Mouse (Mus musculus): Measurements from ENCODE around the gene Mrgpre. TPM values are rescaled to one million over a fixed set of nuclear protein-coding genes. Genes with fewer than 3 reads are reported as not detected.

The Mrgpre gene
- polyA plus RNA-seq, 1 experiment from 2014 or later = 2.2 TPM

DNA sequence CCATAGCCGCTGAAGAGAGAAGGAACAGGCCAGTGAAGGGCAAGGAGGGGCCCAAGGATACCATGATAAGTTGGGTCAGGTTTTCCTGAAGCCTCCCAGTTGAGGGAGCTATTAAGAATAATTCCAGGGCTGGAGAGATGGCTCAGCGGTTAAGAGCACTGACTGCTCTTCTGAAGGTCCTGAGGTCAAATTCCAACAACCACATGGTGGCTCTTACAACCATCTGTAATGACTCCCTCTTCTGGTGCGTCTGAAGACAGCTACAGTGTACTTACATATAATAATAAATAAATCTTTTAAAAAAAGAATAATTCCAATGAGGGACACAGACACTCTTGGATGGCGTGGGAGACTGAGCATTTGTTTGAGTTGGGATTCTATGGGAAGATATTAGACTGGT is 34.9 kb upstream of the Mrgpre start:
- H3K4me3 ChIP-seq = no peak overlapping the region
- no peaks in the 10 kb centered on the region for H3K9me3 ChIP-seq
- peaks cover 38% of the 10 kb centered on the region for H3K36me3 ChIP-seq
- H3K4me2 ChIP-seq (replicated peaks) = no peak overlapping the region
- H3K27ac ChIP-seq (replicated peaks) = no peak overlapping the region
- no peaks in the 10 kb centered on the region for H3K27me3 ChIP-seq
- H3K9ac ChIP-seq (replicated peaks) = no peak overlapping the region
- peaks cover 15% of the 10 kb centered on the region for H3K4me1 ChIP-seq
- WGBS = 82% methylated on average over 4 of the region's 4 CpGs
- ATAC-seq (ENCODE audit: low FRiP score, low read depth) = no peak

DNA sequence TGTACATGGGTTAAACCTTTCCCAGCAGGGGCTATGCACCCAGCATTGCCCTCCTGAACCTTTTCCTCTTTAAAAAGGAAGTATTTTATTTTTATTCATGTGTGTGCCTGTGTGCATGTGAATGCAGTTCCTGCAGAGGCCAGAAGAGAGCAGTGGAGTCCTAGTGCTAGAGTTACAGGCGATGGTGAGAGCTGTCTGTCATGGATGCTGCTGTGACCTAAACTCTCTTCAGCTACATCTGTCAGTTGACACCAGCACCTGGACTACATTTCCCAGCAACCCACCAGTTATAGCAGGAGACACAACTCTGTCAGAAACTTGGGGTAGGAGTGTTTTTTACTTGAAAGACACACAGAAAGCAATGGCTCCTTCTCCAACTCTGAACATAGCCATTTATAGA is 24.6 kb upstream of the Mrgpre start:
- WGBS = 40% methylated on average over 1 of the region's 1 CpGs
- no peak overlapping the region for H3K4me3 ChIP-seq
- no peak overlapping the region for H3K9ac ChIP-seq (replicated peaks)
- ATAC-seq (ENCODE audit: low FRiP score, low read depth) = no peak
- no peak overlapping the region for H3K27ac ChIP-seq (replicated peaks)
- H3K4me1 ChIP-seq = no peaks in the 10 kb centered on the region
- H3K27me3 ChIP-seq = no peaks in the 10 kb centered on the region
- no peak overlapping the region for H3K4me2 ChIP-seq (replicated peaks)
- peaks cover 94% of the 10 kb centered on the region for H3K36me3 ChIP-seq
- H3K9me3 ChIP-seq = no peaks in the 10 kb centered on the region

DNA sequence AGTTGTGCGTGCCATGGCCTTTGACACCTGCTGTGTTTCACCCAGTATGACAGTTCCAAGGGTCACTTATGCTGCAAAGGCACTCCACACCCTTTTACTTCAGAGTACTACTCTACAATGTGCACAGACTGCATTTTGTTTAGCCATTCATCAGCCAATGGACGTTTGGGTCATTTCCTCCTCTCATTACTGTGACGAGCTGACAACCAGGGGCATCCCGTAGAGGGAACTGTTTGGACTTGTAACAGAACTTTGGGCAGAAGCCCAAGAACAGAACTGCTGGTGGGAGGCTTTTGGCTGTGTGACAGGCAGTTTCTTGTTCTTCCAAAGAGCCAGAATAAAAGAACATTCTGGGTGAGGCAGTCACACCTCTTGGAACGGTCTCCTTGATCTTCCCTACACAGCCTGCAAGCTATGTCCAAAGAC is 20.9 kb upstream of the Mrgpre start:
- Histone ChIP-seq H3K27me3 (no peaks in the 10 kb centered on the region), H3K36me3 (peaks cover 85% of the 10 kb centered on the region), H3K4me2 (replicated peaks) (no peak overlapping the region), H3K4me3 (no peak overlapping the region), H3K9me3 (no peaks in the 10 kb centered on the region), H3K9ac (replicated peaks) (no peak overlapping the region), H3K27ac (replicated peaks) (no peak overlapping the region), H3K4me1 (no peaks in the 10 kb centered on the region)
- 85% methylated on average over 5 of the region's 5 CpGs for WGBS
- no peak for ATAC-seq (ENCODE audit: low FRiP score, low read depth)

DNA sequence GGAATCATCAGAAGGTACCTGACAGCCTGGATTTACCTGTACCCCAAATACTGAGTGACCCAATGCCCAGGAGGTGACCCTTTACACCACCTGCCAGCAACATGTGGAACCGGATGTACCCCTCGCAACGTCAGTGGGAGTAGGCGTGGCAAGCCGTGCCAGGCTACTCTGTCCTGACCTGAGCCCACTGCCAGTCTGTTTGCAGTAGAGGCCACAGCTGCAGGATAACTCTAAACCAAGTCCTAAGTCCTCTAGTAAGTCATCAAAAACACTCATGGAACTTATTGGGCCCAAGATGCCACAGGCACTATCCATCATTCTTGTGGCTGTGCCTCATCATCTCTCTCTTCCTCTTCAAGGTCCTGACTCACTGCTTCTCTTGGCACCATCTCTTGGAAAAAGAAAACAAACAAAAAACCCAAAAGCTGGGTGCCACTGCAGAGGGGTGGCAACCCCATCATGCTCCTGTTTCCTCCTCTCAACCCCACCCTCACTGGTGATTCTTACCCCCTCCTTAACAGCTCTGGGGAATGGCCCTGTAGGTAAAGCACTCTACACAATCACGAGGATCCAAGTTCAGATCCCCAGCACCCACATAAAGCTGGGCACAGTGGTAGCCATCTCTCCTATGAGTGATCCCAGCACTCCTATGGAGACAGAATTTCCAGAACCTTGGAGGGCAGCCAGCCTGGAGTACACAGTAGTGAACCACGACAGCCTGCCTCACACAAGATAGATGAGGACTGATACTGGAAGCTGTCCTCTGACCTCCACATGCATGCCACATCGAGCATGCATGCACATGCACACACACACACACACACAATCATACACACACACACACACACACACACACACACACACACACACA is 17.1 kb upstream of the Mrgpre start:
- Histone ChIP-seq H3K9ac (replicated peaks) (no peak overlapping the region), H3K4me1 (no peaks in the 10 kb centered on the region), H3K9me3 (no peaks in the 10 kb centered on the region), H3K27me3 (no peaks in the 10 kb centered on the region), H3K36me3 (peaks cover 85% of the 10 kb centered on the region), H3K27ac (replicated peaks) (no peak overlapping the region), H3K4me3 (no peak overlapping the region), H3K4me2 (replicated peaks) (no peak overlapping the region)
- ATAC-seq (ENCODE audit: low FRiP score, low read depth) = no peak
- WGBS = 90% methylated on average over 8 of the region's 8 CpGs

DNA sequence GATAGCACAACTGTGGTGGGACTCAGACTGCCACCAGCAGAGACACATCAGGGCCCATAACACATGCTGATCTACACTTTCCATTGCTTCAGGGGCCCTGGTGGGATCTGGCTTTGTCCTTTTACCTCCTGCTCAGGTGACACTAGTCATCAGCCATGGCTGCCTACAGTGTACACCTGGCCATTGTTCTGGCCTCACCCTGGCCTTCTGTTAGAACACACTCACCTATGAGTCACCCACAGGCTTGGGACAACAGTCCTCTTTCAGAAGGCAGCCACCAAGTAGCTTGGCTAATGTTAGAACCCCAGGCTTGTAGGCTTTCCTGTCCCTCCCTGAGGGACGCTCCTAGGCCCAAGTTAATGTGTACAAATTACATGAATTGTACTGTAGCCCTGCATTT is 16.5 kb upstream of the Mrgpre start:
- Histone ChIP-seq H3K27me3 (no peaks in the 10 kb centered on the region), H3K9ac (replicated peaks) (no peak overlapping the region), H3K4me3 (no peak overlapping the region), H3K9me3 (no peaks in the 10 kb centered on the region), H3K27ac (replicated peaks) (no peak overlapping the region), H3K4me1 (no peaks in the 10 kb centered on the region), H3K4me2 (replicated peaks) (no peak overlapping the region), H3K36me3 (peaks cover 85% of the 10 kb centered on the region)
- 100% methylated on average over 1 of the region's 1 CpGs for WGBS
- no peak for ATAC-seq (ENCODE audit: low FRiP score, low read depth)

DNA sequence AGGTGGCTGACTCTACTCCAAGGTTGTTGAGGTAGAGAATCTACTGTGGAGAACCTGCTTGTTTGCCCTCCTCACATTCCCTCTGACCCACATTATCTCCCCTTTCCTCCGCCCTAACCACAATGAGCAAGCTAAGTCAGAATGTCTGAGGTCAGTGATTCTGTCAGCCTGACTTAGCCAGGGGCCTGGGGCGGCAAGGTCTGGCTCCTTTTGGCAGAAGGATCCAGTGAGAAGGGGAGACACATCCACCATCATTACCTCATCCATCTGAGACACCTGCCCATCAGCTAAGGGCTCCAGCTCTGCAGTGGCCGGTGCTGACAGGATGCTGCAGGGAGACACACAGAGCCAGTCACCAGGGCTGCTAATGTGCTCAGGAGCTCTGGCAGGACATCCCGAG is 14.5 kb upstream of the Mrgpre start:
- WGBS = 87% methylated on average over 4 of the region's 4 CpGs
- Histone ChIP-seq H3K36me3 (peaks cover 76% of the 10 kb centered on the region), H3K9ac (replicated peaks) (no peak overlapping the region), H3K4me2 (replicated peaks) (no peak overlapping the region), H3K27ac (replicated peaks) (no peak overlapping the region), H3K27me3 (no peaks in the 10 kb centered on the region), H3K4me1 (no peaks in the 10 kb centered on the region), H3K9me3 (no peaks in the 10 kb centered on the region), H3K4me3 (no peak overlapping the region)
- no peak for ATAC-seq (ENCODE audit: low FRiP score, low read depth)

DNA sequence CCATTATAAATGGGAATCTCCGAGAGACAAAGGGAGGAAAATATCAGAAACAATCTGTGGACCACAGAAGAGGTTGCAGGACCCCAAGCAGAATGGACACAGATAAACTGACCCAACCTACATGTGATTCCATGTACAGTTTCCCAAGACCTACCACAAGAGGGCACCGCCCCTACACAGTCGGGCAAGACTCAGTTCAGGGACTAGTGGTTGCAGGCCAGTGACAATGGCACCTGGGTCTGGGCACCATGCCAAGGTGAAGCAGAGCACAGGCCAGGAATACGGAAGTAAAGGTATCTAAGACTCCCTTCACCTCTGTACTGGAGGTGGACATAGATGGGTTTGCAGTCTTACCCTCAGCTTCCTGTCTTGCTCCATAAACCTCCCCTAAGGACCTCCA is 8.8 kb upstream of the Mrgpre start:
- no peak overlapping the region for H3K4me3 ChIP-seq
- no peaks in the 10 kb centered on the region for H3K27me3 ChIP-seq
- no peak overlapping the region for H3K27ac ChIP-seq (replicated peaks)
- peaks cover 31% of the 10 kb centered on the region for H3K36me3 ChIP-seq
- no peak overlapping the region for H3K9ac ChIP-seq (replicated peaks)
- WGBS = 66% methylated on average over 4 of the region's 4 CpGs
- no peaks in the 10 kb centered on the region for H3K4me1 ChIP-seq
- no peak for ATAC-seq (ENCODE audit: low FRiP score, low read depth)
- no peak overlapping the region for H3K4me2 ChIP-seq (replicated peaks)
- H3K9me3 ChIP-seq = no peaks in the 10 kb centered on the region

DNA sequence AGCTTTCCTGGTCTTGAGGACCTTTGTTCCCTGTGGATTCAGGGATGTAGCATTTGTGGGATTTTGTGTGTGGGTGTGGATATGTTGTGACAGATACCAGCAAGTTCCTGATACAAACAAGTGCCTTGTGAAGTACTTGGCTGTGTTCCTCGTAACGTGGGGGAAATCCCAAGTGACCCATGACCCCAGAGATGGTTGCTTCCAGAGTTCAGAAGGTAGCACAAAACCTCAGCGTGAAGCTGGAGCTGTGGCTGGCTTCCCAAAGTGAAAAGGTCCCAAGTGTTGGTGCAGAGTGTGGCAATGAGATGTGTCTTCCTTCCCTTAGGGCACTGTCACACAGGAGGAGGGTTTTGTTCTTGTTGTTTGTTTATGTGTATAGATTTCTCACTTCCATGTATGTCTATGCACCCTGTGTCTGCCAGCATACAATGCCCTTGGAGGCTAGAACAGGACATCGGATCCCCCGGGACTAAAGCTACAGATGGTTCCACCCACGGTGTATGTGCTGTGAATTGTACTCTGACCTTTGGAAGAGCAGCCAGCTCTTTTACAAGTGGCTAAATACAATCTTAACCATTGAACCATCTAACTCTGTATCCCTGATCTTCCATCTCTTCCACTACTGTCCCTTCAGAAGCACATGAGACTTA is 8.2 kb upstream of the Mrgpre start:
- no peak overlapping the region for H3K27ac ChIP-seq (replicated peaks)
- H3K9me3 ChIP-seq = no peaks in the 10 kb centered on the region
- H3K9ac ChIP-seq (replicated peaks) = no peak overlapping the region
- H3K4me3 ChIP-seq = no peak overlapping the region
- 86% methylated on average over 6 of the region's 6 CpGs for WGBS
- H3K36me3 ChIP-seq = peaks cover 25% of the 10 kb centered on the region
- no peak for ATAC-seq (ENCODE audit: low FRiP score, low read depth)
- H3K27me3 ChIP-seq = no peaks in the 10 kb centered on the region
- no peak overlapping the region for H3K4me2 ChIP-seq (replicated peaks)
- H3K4me1 ChIP-seq = no peaks in the 10 kb centered on the region

DNA sequence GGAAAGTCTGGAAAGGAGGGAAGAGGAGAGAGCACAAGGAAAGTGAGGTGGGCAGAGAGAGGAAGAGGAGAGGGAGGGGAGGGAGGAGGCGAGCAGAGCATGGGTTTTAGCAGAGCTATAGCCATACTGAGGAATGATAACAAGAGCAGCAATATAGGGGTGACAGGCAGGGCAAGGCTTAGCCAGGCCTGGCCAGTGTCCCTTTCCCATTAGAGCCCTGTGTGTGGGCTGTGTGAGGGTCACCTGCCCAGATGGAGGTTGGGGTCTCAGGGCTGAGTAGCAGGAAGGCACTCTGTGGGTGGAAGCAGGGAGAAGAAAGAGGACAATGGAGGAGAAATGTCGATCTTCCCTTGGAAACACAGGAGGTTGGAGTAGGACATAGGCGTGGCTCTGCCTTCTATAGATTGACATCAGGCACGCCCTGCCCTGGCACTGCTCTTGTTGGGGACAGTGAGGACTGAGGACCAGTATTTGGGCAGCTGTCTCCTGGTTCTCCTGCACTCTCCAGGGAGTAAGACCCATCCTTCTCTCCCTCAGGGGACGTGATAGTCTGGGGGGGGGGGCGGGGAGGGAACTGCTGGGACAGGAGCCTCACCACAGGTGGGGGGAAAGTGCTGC is 813 bp downstream of the Mrgpre start:
- H3K36me3 ChIP-seq = no peaks in the 10 kb centered on the region
- WGBS = 8% methylated on average over 5 of the region's 6 CpGs
- H3K9ac ChIP-seq (replicated peaks) = peak overlapping the region; percentile 63
- peaks cover 17% of the 10 kb centered on the region for H3K4me1 ChIP-seq
- no peaks in the 10 kb centered on the region for H3K9me3 ChIP-seq
- H3K27me3 ChIP-seq = no peaks in the 10 kb centered on the region; the same call in 1 of the 2 replicates
- peak overlapping the region; percentile 49 for H3K4me3 ChIP-seq
- peak; percentile 58 for ATAC-seq (ENCODE audit: low FRiP score, low read depth)
- H3K4me2 ChIP-seq (replicated peaks) = peak overlapping the region; percentile 70
- peak overlapping the region; percentile 76 for H3K27ac ChIP-seq (replicated peaks)

DNA sequence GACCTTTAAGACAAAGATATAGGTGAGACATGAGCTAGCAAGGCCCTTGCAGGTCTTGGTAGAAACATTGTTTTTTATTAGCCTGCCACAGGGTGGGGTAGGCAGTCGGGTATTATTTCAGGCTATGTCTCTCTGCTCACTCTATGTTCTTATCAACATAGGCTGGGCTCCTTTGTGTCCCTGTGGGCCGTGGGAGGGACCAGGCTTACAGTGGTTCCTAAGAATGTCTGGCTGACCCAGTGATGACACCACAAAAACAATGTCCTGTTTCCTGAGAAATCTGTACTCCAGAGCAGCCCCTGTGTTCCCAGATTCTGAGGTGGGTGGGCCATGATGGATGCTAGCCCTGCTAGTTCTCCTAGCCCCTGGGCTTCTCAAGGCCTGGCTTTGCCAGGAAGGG is 6.9 kb downstream of the Mrgpre start:
- WGBS = 63% methylated on average over 2 of the region's 2 CpGs
- Histone ChIP-seq H3K9me3 (no peaks in the 10 kb centered on the region), H3K36me3 (no peaks in the 10 kb centered on the region), H3K4me3 (no peak overlapping the region), H3K4me1 (no peaks in the 10 kb centered on the region), H3K4me2 (replicated peaks) (no peak overlapping the region), H3K27me3 (no peaks in the 10 kb centered on the region; the same call in 1 of the 2 replicates), H3K27ac (replicated peaks) (no peak overlapping the region), H3K9ac (replicated peaks) (no peak overlapping the region)
- ATAC-seq (ENCODE audit: low FRiP score, low read depth) = no peak

DNA sequence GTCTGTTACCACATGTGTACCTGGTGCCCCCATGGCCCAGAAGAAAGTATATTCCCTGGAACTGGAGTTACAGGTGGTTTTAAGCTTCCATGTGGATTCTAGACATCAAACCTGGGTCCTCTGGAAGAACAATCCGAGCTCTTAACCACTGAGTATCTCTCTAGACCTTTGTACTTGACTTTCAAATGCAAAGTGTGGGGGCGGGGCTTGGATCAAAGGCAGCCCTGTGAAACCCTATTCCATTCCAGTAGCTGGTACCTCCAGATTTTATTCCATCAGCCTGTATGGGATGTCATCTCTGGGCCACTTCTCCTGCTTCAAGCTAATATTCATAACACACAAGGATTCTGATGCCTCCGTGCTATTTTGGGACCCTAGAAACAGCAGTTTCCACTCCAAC is 8.2 kb downstream of the Mrgpre start:
- Histone ChIP-seq H3K4me3 (no peak overlapping the region), H3K4me1 (no peaks in the 10 kb centered on the region), H3K9me3 (no peaks in the 10 kb centered on the region), H3K4me2 (replicated peaks) (no peak overlapping the region), H3K27me3 (no peaks in the 10 kb centered on the region; the same call in 1 of the 2 replicates), H3K27ac (replicated peaks) (no peak overlapping the region), H3K36me3 (no peaks in the 10 kb centered on the region), H3K9ac (replicated peaks) (no peak overlapping the region)
- 30% methylated on average over 3 of the region's 3 CpGs for WGBS
- ATAC-seq (ENCODE audit: low FRiP score, low read depth) = no peak

DNA sequence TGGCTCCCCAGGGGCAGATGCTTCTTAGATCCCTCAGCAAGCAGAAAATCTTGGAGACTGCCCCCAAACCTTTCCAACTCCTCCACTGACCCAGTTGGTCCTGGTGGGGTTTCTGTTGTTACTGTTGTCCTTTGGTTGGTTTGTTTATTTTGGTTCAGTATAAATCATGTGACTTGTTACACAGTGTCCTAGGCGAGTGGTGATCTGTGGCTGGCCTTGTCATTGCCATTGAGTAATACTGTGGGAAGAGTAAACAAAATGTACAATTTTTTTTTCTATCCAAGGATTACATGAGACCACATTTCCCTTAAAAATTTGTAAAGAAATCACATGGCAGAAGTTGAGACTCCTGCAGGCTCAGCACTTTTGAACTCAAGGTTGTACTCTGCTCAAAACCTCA is 14.8 kb downstream of the Mrgpre start:
- ATAC-seq (ENCODE audit: low FRiP score, low read depth) = no peak
- Histone ChIP-seq H3K9ac (replicated peaks) (no peak overlapping the region), H3K27me3 (peaks cover 19% of the 10 kb centered on the region), H3K27ac (replicated peaks) (no peak overlapping the region), H3K9me3 (no peaks in the 10 kb centered on the region), H3K4me3 (no peak overlapping the region), H3K4me2 (replicated peaks) (no peak overlapping the region), H3K4me1 (no peaks in the 10 kb centered on the region), H3K36me3 (no peaks in the 10 kb centered on the region)
- 67% methylated on average over 1 of the region's 1 CpGs for WGBS
